Mouse (Mus musculus) layer of hippocampus, adult 8-10 months (tissue): Measurements from ENCODE around the gene Mpc2. TPM values are rescaled to one million over a fixed set of nuclear protein-coding genes. Genes with fewer than 3 reads are reported as not detected.

Source experiments
- DNase-seq, 2 experiments: peaks; one replicate each; pipeline ENCODE4 v3.0.0; 2022; ENCODE audit warnings: low spot score in 2 of 2
- total RNA-seq, 4 experiments: library from RNA; stranded (reverse); gene quantifications; 2 replicates each; pipeline ENCODE4 v1.2.4; 2022

The Mpc2 gene
- total RNA-seq, result 100 to 1,000 TPM; 105 to 139 (median 124) TPM

DNA sequence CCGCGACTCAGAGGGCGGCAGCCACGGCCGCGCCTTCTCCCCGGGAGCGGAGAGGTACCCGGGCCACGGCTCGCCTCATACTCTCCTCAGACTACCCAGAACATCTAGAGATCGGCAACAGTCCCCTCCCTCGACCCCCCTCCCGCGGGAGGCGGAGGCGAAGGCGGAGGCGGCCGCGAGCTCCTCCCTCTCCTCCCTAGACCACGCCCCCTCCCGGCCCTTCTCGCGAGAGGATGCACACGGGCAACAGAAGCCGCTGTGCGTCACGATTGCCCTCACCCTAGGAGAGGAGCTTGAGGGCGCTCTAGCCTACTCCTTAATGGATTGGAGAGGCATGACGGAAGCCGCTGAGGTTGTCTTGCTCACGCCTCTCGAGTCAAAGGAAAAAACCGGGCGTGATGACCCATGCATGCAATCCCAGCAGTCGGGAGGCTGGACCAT lies at the start of gene Mpc2, which contains the start of gene Dcaf6:
Gene Mpc2, plus strand, starts transcription at position 278 of the 441 bp plus-strand sequence.
Gene Dcaf6, minus strand, starts transcription at position 116 of the 441 bp plus-strand sequence.
- DNase-seq, result peak; percentile 98 to 99

DNA sequence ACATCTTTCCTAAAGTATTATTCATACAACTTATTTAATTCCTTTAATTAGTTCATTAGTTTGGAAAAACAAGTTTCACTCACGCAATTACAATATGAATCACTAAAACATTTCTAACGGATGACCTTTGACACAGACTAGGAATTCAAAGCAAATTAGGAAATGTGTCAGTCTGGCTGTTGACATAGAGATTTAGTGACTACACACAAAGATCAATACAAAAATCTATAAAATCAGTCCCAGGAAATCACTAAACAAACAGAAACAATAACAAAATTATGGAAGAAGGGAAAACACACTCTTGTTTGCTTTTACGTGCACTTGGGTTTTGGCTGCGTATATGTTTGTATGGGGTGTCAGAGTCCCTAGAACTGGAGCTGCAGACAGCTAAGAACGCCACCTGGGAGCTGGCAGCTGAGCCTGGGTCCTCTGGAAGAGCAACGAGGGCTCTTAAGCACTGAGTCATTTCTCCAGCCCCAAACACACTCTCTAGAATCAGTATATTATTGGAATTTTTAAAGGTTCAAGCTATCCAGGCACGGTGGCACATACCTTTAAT lies 39.0 kb upstream of the Mpc2 start:
- no peak for DNase-seq

DNA sequence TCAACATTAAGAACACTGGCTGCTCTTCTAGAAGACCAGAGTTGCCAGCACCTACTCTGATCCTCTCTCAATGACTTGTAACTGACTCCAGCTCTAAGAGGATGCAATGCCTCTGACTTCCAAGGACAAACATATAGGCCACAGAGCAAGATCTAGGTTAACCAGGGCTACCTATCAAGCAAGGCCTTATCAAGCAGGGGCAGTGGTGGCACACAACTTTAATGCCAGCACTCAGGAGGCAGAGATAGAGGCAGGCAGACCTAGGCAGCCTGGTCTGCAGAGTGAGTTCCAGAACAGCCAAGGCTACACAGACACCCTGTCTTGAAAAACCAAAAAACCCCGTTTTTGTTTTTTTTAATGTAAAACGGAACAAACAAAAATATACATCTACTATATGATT lies 34.2 kb upstream of the Mpc2 start:
- DNase-seq, result no peak

DNA sequence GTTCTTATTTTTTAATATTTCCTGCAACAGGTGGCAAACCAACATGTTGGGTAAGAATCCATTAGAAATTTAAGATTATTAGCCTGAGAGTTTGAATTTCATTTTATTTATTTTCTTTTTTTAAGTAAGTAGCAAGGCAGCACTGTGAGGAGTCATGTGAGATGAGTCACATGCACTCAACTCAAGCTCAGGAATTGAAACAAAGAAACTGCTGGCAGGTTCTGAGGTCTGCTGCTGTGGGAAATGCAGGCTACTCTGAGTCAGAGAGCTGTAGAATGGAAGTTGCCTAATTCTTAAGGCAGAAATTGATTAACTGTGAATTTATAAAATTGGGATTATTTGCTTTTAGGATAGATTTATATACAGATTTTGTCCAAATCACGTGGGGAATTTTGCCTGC lies 27.6 kb upstream of the Mpc2 start:
- no peak for DNase-seq

DNA sequence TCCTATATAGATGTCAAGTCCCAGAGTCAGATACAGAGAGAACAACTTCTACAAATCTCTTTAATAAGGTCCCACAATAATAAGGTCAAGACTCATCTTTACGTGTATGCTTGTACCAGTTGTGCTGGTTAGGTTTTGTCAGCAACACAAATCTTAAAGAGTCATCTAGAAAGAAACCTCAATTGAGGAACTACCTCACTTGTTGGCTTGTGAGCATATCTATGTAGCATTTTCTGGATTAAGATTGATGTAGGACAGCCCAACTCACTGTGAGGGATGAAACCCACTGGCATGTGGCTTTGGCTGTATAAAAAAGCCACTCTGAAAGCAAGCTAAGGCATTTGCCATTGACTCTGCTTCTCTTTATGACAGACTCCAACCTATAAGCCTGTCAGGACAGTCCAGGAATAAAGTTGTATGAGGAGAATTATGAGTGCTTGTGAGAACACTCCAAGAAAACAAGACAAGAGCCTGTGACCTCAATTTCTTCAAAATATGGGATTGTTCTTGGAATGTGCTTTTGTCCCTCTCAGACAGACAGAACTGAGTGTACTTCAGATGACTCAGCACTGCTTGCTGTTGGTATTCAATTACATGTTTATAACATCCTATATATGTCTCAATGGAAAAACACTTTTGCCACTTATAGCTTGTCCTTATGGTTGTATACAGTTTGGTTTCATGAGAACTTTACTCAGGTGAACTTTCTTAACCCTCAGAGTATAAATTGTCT lies 22.0 kb upstream of the Mpc2 start:
- DNase-seq, result no peak

DNA sequence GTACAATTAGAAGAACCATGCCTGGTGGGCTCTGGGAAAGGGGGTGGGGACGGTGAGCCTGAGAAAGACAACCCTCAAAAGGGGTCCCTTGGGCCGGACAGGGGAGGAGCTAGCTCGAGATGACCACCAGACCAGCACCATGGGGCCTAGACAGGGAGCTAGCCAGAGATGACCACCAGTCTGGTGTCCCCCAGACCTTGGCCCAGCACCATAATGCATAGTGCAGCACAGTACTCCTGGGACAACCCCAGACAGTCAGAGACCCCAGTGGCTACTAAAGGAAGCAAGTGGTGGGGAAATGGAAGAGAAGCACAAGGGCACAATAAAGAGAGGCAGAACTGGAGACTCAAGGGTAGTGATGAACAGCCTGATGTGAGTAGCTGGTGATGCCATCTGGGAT lies 19.6 kb upstream of the Mpc2 start:
- DNase-seq, result no peak

DNA sequence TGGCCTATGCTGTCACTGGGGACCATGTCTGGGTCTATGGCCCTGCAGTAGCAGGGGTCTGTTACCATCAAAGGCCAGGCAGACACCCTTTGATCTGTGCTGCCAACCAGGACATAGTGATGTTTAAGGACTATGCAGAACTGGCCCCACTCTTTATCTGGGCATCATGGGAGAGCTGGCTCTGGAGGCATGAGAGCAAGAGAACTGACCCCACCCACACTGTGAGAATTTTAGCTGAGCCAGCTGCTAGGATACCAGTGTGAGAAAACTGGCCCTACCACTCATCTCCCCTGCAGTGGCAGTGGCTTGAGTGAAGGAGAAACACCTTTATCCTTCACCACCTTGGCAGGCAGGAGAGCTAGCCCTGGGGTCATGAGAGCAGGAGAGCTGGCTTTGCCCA lies 19.2 kb upstream of the Mpc2 start:
- no peak for DNase-seq

DNA sequence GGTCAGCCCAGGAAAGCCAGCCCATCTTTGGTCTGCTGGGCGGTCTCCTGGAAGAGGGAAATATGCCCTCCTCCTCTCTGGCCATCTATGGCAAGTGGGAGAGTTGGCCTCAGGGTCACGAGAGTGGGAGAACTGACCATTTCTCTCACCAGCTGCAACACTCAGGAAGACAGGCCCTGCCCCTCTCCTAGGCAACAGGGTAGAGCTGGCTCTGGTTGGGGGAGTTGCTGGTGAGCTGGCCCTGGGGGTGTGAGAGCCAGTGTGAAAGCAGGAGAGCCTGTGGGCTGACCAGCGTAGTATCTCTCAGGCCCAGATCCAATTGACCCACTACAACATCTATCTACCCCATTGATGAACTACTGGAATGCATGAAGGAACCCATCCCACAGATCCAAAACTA lies 18.7 kb upstream of the Mpc2 start:
- DNase-seq, result no peak

DNA sequence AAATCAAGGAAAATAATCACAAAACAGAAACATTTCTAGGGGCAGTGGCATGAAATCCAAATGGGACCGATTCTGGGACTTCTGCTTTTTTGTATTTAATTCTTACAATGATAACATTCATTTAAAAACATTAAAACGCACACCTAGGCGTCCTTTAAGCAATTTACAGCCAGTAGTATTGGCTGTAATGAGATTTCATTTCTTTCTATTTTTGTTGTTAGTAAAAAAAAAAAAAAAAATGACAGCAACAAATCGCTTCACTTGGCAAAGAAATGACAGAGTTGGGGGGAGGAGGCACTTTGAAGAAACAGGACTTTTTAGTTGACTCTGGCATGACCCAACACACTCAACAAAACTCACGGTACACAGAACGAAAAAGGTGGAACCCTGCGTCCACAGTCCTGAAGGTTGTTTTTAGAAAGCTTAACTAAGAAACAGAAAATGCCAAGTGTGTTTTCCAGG lies 1.4 kb upstream of the Mpc2 start:
- DNase-seq, result no peak

DNA sequence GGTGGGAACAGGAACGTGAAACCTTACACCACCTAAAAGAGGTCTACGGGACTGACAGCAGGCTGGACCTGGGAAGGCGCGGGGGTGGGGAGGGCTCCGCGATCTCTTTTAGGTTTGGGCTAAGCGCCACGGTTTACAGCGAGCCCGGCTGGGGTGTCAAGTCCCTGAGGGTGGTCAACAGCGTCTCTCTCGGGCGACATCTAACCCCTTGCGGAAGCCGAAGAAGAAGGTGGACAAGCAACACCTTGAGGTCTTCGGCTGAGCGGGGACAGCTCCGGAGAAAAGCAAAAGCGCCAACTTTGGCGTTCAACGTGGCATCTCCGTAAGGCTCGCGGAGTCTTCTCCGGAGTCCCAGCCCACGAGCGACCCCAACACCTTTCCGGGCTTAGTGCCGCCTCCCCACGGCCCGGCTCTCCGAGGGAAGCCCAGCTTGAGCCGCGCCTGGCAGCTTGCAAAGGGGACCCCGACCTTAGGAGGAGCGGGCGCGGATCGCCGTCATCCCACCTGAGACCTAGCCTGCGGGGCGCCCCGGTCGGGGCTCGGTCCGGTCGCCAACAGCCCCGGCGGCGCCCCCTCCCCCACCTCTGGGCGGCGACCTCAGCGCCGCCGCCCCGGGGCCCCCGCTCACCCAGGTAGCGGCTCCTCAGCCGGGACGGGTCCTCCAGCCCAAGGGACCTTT lies 795 bp upstream of the Mpc2 start:
- DNase-seq, result peak; percentile 27 to 39

DNA sequence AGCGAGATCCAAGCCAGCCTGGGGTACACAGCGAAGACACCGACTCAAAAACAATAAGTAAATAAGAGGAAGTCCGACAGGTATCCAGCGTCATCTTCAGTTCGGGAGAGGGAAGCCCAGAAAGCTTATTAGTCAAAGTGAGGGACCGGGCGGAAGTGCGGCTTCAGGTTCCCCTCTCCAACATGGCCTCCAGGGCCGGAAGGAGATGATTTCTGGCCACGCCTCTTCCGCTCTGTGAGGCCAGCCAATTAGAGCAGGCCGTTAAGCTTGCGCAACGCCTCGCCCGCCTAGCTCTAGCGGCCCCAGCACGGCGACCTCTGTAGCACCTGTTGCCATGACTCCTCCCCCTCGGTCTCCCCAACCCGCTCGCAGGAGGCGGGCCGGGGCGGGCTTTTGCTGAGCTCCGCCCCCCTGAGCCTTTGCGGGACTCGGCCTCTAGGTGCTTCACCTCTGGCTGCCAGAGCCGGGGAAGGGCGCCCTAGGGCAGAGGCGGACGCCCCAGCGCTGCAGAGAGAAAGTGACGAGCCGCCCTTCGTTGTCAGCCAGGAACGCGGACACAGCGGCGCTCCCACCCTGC lies 452 bp downstream of the Mpc2 start:
- peak; percentile 99 for DNase-seq

DNA sequence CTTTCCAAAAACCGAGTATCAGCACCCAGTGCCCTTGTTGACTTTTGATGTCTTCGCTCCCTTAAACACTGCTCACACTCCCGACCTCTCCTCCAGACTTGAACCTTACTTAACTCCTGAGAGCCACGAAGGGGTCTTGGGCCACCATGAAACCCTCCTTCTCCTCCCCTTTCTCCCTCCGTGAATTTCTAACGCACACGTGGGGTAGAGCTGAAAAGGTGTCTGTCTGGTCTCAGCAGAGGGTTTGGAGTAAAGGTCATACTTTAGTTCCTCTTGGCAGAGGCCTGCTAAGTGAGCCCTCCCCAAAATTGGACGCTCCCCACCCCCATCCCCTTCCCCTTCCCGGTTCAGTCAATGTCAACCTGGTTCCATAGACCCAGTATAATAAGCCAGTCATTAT lies 1.2 kb downstream of the Mpc2 start:
- peak in 1 of 2 experiments; percentile 35 for DNase-seq

DNA sequence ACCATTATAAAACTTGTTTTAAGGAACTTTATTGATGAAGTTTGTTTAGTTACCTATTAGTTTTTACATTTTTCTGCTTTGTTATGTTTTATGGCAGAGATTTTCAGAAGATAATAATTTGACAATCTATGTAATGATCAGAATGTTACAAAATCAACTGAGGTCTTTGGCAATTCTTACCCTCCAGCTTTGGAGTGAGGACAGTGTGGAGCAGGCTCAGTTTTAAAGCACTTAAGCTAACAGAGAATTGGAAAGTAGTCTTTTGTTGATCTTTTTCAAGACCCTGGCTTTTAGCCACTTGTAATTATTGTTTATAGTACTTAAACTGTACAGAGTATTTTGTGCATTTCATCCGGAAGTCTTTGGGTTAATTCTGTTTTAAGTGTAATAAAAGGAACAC lies 2.4 kb downstream of the Mpc2 start:
- no peak for DNase-seq

DNA sequence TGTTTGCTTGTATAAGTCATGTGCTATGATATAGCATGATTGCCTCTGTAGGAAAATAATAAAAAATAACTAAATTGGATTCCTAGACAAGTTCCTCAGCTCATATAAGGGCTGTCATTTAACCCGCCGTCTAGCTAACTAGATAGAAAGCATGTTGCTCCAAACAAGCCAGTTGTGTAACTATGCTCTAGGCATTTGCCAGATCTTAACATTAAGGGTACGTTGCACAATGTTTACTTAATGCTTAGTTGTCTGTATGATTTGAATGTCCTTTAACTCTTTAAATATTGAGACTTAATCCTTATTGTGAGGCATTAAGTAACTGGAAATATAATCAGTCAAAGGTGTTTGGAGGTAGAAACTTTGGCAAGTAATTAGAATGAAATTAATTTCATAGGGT lies 4.1 kb downstream of the Mpc2 start:
- no peak for DNase-seq

DNA sequence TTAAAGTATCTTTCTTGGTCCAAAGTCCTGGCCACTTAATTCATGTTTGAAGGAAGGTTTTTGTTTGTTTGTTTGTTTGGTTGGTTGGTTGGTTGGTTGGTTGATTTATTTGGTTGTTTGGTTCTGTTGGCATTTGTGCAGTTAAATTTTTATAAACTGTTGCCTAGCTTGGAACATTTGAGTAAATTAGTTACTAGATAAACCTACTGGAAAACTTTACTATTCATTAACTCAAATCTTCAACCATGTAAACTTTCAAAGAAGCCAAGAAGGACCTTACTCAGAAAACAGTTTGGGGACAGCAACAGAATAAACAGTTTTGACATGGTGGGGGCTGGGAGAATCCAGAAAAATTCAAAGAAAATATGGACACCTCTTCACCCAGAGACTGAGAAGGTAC lies 8.5 kb downstream of the Mpc2 start:
- no peak for DNase-seq

DNA sequence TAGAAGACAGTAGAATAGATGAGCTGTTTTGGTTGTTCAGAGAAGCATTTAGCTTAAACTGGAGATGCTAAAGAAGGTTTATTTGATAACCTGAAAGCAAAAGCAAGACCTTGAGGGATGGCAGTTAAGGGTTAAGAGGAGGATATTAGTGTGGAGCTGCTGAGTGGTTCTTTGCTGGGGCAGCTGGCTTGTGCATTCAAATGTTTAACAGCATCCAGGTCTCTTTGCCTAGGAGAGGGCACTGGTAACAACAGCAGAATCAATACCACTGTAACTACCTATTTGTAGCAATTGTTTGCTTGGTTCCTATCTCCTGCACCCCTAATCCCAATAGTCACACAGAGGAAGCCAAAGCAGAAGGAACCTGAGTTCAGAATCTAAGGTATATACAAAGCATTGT lies 9.3 kb downstream of the Mpc2 start:
- DNase-seq, result no peak

DNA sequence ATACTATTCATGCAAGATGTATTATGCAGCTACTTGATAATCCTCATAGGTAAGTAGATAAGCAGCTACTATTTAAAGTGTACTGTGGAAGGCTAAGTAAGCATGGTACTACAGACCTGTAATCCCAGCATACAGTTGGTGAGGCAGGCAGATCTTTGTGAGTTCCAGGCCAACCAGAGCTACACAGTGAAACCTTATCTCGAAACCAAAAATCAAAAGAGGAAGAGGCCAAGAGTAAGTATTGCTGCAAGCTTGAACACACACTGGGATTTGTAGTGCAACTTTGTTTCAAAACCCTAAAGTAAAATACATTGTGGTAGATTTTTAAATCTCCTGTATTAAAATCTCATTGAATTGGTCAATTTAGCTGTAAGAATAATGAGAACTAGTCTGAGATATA lies 11.1 kb downstream of the Mpc2 start:
- no peak for DNase-seq

DNA sequence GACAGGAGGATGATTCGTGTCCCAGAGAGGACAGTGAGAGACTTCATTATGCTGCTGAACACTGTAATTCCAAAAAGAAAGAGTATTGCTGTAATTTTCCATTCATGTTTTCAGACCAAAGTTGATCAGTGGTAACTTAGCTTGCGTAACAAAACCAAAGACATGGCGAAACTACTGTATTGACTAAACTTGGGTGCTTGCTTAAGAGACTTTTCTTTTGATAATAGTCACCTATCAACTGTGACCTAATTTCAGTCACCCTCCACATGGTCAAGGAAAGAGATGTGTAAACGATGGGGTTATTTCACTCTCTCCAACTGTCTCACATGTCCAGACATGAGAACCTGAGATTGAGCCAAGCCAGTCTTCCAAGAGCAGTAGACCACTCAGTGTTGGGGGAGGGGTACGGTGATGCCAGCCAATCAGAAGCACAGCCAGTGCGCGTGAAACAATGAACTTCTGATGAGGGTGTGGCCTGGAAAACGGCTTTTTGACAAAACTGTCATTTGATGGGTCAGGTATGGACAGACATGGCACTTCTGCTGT lies 24.3 kb downstream of the Mpc2 start, which contains the start of gene Adcy10:
Gene Adcy10, plus strand, starts transcription at position 496 of the 546 bp plus-strand sequence.
- no peak for DNase-seq

DNA sequence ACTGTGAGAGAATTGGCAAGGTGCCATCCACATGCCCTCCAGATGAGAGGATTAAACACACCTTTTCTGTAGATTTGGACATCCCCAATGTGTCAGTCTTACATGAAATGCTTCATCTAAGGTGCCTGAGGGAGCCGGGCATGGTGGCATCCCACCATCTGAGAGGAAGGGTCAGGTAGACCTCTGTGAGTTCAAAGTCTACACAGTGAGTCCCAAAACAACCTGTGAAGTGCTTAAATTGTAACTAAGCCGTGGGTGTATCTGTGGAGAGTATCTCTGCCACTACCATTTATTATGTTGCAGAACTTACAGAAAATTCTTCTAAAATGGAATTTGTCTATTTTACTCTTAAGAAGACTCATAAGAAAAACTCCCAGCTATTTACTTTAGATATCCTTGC lies 25.7 kb downstream of the Mpc2 start:
- DNase-seq, result no peak

DNA sequence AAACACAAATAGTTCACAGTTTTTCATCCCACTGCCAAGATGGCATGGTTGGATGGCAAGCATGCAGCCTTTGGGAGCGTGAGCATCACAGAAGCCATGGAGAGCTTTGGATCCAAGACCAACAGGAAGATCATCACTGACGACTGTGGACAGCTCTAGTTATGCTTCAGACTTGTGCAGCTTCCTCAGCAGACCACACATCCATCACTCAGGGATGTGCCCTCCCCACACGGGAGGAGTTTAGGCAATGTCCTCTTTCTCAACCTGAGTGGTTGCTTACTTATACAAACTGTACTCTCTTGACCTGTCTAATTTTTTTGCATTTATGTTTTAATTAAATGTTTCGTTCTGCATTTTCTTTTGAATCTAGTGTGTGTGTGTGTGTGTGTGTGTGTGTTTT lies 28.8 kb downstream of the Mpc2 start:
- no peak for DNase-seq

DNA sequence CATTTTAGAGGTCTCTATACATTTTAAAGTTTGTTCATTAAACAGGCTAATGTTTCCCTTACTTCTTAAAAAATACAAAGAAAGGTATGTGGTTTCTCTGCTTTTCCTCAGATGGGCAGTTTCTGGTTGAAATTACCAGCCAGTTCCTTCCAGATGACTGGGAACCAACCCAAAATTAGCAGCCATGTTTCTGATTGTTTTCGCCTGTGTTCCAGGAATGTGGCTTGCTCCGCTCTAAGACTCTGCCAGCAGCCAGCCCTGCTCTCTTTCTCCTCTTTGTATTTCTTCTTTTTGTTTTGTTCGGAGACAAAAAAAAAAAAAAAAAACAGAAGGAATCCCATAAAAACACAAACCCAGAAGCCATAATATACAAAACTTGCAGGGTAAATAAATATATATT lies 38.4 kb downstream of the Mpc2 start:
- DNase-seq, result no peak
